Mouse (Mus musculus): ENCODE data around the gene 4930469K13Rik. TPM values are rescaled to one million over a fixed set of nuclear protein-coding genes. Genes with fewer than 3 reads are reported as not detected.
A peak's percentile ranks its signal among the peaks of the same experiment; 100 is the strongest.

4930469K13Rik gene
- polyA plus RNA-seq, 1 experiment from 2014 or later: not detected

DNA sequence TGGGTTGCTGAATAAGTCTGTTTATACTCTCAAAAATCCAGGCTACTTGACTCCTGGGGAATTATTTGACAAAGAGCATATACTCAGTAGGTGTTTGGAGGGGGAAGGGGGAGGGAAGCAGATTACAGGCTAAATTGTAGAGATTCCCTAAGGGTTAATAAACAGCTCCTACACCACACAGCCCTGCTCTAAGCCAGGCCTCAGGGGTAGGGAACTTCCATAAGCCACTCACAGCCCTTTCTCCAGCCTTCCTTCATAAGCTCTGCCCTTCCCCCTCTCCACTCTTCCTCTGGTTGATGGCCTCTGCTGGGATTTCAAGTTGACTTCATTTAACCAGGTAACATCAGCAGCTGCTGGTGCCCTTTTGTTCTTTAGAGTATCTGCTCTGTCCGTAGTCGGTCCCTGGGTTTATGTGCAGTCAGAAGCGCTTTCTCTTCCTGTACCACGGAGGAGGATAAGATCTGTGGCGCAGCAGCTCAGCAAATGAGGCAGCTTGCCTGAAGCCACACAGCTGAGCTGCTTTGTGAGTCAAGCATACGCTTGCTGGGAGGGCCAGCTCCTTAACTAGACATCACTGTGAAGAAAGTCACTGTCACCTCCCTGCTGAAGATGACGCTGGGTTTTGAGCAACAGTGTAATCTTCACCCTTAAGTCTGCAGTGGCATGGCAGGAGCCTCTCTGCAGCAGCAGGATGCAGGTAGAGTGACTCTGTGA lies 159.6 kb downstream of the 4930469K13Rik start:
- H3K4me3 ChIP-seq (ENCODE audit: low read depth, low read length): no peak overlapping the region
- H3K9me3 ChIP-seq (ENCODE audit: low read length): no peaks in the 10 kb centered on the region
- DNase-seq (ENCODE audit: low spot score): no peak
- H3K4me2 ChIP-seq (replicated peaks; ENCODE audit: low read depth, low read length): no peak overlapping the region
- no peaks in the 10 kb centered on the region for H3K36me3 ChIP-seq (ENCODE audit: insufficient read depth, low read length)
- H3K27me3 ChIP-seq (replicated peaks; ENCODE audit: insufficient read depth, low read length): no peaks in the 10 kb centered on the region
- H3K4me1 ChIP-seq (ENCODE audit: insufficient read depth, low read depth, low read length): no peaks in the 10 kb centered on the region
- no peak overlapping the region for H3K27ac ChIP-seq (ENCODE audit: low read length)
- 51% methylated on average over 7 of the region's 7 CpGs for WGBS
- TF ChIP-seq CTCF (IDR thresholded peaks at IDR 0.05) (no peak), EP300 (IDR thresholded peaks at IDR 0.05) (no peak)
- H3K9ac ChIP-seq (replicated peaks; ENCODE audit: low read depth): no peak overlapping the region
- ATAC-seq: no peak

DNA sequence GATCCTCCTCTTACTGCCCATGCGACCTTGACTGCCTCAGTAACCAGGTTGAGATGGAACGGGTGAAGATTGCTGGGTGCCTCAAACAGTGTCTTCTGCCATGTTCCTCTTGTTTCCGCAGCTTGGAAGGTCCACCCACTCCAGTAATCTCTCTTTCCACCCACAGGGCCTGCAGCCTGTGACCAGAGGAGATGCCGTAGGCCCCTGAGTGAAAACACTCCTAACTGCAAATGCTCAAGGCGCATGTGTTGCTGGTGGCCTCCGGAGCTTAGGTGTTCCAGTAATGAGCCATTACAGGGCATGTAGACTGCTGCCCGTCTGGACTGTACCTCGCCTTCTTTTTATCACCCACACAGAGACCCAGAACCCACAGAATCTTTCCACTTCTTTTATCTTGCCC lies 160.7 kb downstream of the 4930469K13Rik start:
- H3K9ac ChIP-seq (replicated peaks; ENCODE audit: low read depth): no peak overlapping the region
- no peaks in the 10 kb centered on the region for H3K27me3 ChIP-seq (replicated peaks; ENCODE audit: insufficient read depth, low read length)
- no peak overlapping the region for H3K4me3 ChIP-seq (ENCODE audit: low read depth, low read length)
- H3K36me3 ChIP-seq (ENCODE audit: insufficient read depth, low read length): no peaks in the 10 kb centered on the region
- no peak overlapping the region for H3K27ac ChIP-seq (ENCODE audit: low read length)
- 86% methylated on average over 8 of the region's 8 CpGs for WGBS
- H3K4me2 ChIP-seq (replicated peaks; ENCODE audit: low read depth, low read length): no peak overlapping the region
- TF ChIP-seq CTCF (IDR thresholded peaks at IDR 0.05): no peak
- TF ChIP-seq EP300 (IDR thresholded peaks at IDR 0.05): no peak
- DNase-seq (ENCODE audit: low spot score) (no peak), ATAC-seq (no peak)
- no peaks in the 10 kb centered on the region for H3K9me3 ChIP-seq (ENCODE audit: low read length)
- peaks cover under 1% of the 10 kb centered on the region; the same call in 1 of the 2 replicates for H3K4me1 ChIP-seq (ENCODE audit: insufficient read depth, low read depth, low read length)

DNA sequence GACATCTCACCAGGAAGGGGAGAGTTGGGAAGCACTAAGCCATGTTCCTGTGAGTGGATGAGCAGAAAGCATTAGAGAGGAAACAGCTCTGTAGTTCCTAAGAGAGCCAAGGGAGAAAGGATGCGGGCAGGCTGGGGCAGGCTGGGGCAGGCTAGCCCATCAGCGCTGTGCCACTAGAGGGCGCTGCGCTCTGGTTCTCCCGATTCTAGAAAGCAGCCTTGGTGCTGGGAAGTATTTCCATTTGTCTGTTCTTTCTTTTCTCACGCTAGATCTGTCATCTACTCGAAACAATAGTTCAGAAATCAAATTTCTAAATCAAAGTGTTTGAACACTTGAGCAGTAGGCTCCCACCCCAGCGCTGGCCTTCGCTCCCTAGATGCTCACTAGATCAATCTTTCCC lies 164.1 kb downstream of the 4930469K13Rik start:
- Histone ChIP-seq H3K4me1 (ENCODE audit: insufficient read depth, low read depth, low read length) (peaks cover 3% of the 10 kb centered on the region; the same call in 1 of the 2 replicates), H3K27ac (ENCODE audit: low read length) (no peak overlapping the region), H3K4me3 (ENCODE audit: low read depth, low read length) (no peak overlapping the region), H3K4me2 (replicated peaks; ENCODE audit: low read depth, low read length) (no peak overlapping the region), H3K9ac (replicated peaks; ENCODE audit: low read depth) (no peak overlapping the region), H3K27me3 (replicated peaks; ENCODE audit: insufficient read depth, low read length) (no peaks in the 10 kb centered on the region), H3K9me3 (ENCODE audit: low read length) (no peaks in the 10 kb centered on the region), H3K36me3 (ENCODE audit: insufficient read depth, low read length) (no peaks in the 10 kb centered on the region)
- 57% methylated on average over 9 of the region's 9 CpGs for WGBS
- TF ChIP-seq EP300 (IDR thresholded peaks at IDR 0.05) (no peak), CTCF (IDR thresholded peaks at IDR 0.05) (peak; percentile 27)
- DNase-seq (ENCODE audit: low spot score) (no peak), ATAC-seq (no peak)

DNA sequence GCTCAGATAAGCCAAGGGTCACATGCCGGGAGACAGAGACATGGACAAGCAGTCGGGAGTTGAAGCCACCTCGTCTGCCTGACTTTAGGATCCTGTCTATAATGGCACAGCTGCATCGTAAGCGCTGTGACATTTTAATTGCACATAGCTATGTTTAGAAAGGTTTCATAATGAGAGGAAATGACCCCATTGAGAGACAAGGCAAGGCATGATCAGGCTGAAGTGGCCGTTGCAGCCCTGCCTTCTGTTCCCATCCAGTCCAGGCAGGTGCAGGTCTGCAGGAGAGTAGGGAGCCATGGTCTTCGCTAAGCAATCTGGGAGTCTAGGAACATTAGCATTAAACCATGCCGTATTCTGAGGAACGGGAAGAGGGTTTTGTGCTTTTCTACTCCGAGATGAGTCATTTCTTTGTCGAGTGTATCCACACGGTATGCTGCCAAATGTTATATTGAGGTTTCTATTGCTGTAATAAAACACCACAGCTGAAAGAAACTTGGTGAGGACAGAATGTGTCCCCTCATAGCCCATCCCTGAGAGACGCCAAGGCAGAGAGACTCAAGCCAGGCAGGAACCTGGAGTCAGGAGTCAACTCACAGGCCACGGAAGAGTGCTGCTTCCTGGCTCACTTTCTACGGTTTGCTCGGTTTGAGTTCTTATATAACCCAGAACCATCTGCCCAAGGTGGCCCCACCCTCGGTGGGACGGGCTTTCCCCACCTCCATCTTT lies 165.8 kb downstream of the 4930469K13Rik start:
- DNase-seq (ENCODE audit: low spot score) (peak; percentile 23), ATAC-seq (peak; percentile 49)
- H3K27ac ChIP-seq (ENCODE audit: low read length): no peak overlapping the region

DNA sequence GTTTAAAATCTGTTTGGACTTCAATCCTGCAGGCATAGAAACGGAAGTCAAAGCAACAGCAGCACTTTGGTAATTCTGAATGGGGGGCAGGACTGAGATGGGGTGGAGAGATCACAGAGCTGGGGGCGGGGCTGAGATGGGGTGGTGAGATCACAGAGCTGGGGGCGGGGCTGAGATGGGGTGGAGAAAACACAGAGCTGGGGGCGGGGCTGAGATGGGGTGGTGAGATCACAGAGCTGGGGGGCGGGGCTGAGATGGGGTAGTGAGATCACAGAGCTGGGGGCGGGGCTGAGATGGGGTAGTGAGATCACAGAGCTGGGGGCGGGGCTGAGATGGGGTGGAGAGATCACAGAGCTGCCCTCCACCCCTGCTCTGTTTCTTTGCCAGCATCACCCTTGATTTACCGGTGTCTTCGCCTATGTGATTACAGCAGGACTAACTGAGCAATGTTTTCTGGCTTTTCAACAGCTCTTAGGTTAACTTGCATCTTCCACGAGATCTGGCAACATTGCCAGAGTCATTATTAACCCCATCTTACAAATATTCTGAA lies 166.4 kb downstream of the 4930469K13Rik start:
- Histone ChIP-seq H3K27ac (ENCODE audit: low read length) (no peak overlapping the region), H3K4me3 (ENCODE audit: low read depth, low read length) (no peak overlapping the region)
- peak; percentile 40 for DNase-seq (ENCODE audit: low spot score)

More for the DNA sequence above, 165.8 kb downstream of the 4930469K13Rik start:
- Histone ChIP-seq H3K36me3 (ENCODE audit: insufficient read depth, low read length) (no peaks in the 10 kb centered on the region), H3K9me3 (ENCODE audit: low read length) (no peaks in the 10 kb centered on the region), H3K9ac (replicated peaks; ENCODE audit: low read depth) (no peak overlapping the region), H3K4me2 (replicated peaks; ENCODE audit: low read depth, low read length) (peak overlapping the region; percentile 25; the same call in 1 of the 2 replicates), H3K4me1 (ENCODE audit: insufficient read depth, low read depth, low read length) (peaks cover 3% of the 10 kb centered on the region; the same call in 1 of the 2 replicates), H3K27me3 (replicated peaks; ENCODE audit: insufficient read depth, low read length) (no peaks in the 10 kb centered on the region), H3K4me3 (ENCODE audit: low read depth, low read length) (no peak overlapping the region)
- TF ChIP-seq CTCF (IDR thresholded peaks at IDR 0.05) (no peak), EP300 (IDR thresholded peaks at IDR 0.05) (no peak)
- 46% methylated on average over 18 of the region's 18 CpGs for WGBS

DNA sequence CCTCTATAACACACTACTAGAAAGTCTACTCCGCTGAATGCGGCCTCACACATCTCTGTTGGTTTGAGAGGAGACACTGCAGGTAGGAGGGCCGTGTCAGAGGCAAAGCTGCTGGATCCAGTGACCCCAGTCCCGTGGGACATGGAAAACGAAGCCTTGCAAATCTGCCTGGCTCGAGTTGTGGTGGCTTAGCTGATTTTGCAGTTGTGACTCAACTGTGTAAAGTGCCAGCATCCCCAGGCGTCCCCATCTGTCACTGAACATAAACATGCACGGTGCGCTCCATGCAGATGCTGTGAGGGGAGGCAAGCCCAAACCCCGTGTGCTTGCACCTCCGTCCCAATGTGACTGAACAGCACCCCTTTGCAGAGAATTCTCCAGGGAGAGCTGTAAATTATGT lies 168.9 kb downstream of the 4930469K13Rik start:
- no peaks in the 10 kb centered on the region for H3K9me3 ChIP-seq (ENCODE audit: low read length)
- H3K4me1 ChIP-seq (ENCODE audit: insufficient read depth, low read depth, low read length): peaks cover 3% of the 10 kb centered on the region; the same call in 1 of the 2 replicates
- no peaks in the 10 kb centered on the region for H3K27me3 ChIP-seq (replicated peaks; ENCODE audit: insufficient read depth, low read length)
- no peak for DNase-seq (ENCODE audit: low spot score)
- no peaks in the 10 kb centered on the region for H3K36me3 ChIP-seq (ENCODE audit: insufficient read depth, low read length)
- H3K9ac ChIP-seq (replicated peaks; ENCODE audit: low read depth): no peak overlapping the region
- ATAC-seq: no peak
- TF ChIP-seq EP300 (IDR thresholded peaks at IDR 0.05): no peak
- WGBS: 64% methylated on average over 11 of the region's 11 CpGs
- H3K27ac ChIP-seq (ENCODE audit: low read length): no peak overlapping the region
- no peak overlapping the region for H3K4me3 ChIP-seq (ENCODE audit: low read depth, low read length)
- H3K4me2 ChIP-seq (replicated peaks; ENCODE audit: low read depth, low read length): no peak overlapping the region

More for the DNA sequence above, 166.4 kb downstream of the 4930469K13Rik start:
- H3K4me2 ChIP-seq (replicated peaks; ENCODE audit: low read depth, low read length): peak overlapping the region; percentile 25; the same call in 1 of the 2 replicates
- H3K9me3 ChIP-seq (ENCODE audit: low read length): no peaks in the 10 kb centered on the region
- no peaks in the 10 kb centered on the region for H3K36me3 ChIP-seq (ENCODE audit: insufficient read depth, low read length)
- no peak overlapping the region for H3K9ac ChIP-seq (replicated peaks; ENCODE audit: low read depth)
- TF ChIP-seq EP300 (IDR thresholded peaks at IDR 0.05) (no peak), CTCF (IDR thresholded peaks at IDR 0.05) (no peak)
- H3K4me1 ChIP-seq (ENCODE audit: insufficient read depth, low read depth, low read length): peaks cover 3% of the 10 kb centered on the region; the same call in 1 of the 2 replicates
- no peaks in the 10 kb centered on the region for H3K27me3 ChIP-seq (replicated peaks; ENCODE audit: insufficient read depth, low read length)
- ATAC-seq: peak; percentile 42; the same call in 1 of the 2 replicates
- 13% methylated on average over 10 of the region's 10 CpGs for WGBS
